Mouse (Mus musculus) B cell, adult 67 days (primary cell): Measurements from ENCODE around the gene Rab24. TPM values are rescaled to one million over a fixed set of nuclear protein-coding genes. Genes with fewer than 3 reads are reported as not detected.

Experiments
- total RNA-seq, 2 experiments: library from RNA; stranded (reverse); gene quantifications; 4 replicates each; pipeline ENCODE4 v1.2.4; 2023

Gene Rab24
- 10 to 100 TPM; 65.3 to 71.0 TPM for total RNA-seq

DNA sequence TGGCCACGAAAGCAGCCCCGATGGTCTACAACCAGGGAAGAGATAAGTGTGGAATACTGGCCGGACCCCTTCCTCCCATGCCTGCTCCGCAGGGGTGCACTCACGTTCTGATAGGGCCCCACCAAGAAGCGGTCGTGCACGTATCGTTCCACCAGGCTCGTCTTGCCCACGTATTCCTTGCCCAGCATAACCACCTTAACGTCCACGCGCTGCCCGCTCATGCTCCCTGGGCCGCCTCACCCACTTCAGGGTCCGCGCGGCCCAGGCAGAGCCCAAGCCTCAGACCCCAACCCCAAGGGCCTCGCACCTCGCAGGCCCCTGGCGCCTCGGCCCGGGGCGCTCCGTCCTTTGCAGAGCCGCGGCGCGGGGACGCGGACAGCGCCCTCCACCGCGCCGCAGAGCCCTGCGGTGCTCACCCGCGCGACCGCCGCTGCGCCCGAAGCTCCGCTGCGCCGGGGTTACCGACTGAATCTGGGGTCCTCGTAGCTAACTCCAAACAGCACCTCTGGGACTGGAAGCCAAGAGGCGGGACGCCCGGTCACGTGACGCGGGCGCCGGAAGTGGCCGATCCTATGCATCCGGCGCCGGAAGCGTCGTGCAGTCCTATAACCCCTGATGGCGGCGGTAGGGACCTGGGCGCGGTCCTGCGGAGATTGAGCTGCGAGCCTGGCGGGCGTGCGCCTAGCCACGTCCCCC is at the start of gene Rab24:
TSS of gene Rab24 (minus strand) at position 513 of the 696 bp plus-strand sequence.

GRCm38 (mm10) chr13:55369531-55370114 is 47.9 kb upstream of the Rab24 start, which contains the start of gene Rgs14:
Rgs14 (plus strand) TSS chr13:55369732.

DNA sequence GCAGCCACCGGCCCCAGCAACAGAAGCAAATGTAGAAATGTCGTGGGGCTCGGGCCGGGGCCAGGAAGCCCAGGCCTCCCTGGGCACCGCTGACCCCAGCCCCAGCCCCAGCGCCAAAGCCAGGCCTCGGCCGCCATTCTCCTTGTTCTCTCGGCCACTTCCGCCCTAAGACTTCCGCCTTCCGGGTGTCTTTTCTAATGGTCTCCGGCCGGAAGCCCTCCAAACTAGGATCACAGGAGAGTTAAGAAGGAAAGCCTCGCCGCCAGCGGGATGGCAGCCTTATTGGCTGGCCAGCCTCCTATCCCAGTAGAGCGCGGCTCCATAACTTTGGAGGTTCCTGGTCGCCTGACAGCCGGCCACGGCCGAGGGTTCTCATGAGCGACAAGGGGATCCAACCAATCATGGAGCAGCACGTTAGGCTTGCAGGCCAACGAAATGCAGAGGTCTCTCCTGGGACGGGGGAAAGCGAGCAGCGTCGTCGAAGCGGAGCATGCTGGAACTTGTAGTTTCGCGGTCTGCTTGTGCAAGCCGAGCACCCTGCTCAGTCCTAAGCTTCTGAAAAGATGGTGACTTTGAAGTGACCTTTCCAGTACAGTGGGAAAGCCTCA is 40.8 kb upstream of the Rab24 start, which contains the start of gene Lman2:
TSS of gene Lman2 (minus strand) at position 331 of the 608 bp plus-strand sequence.

GRCm38 (mm10) chr13:55329683-55330566 is 8.2 kb upstream of the Rab24 start, which contains the start of gene Mxd3:
Mxd3 (minus strand) TSS chr13:55329823.

GRCm38 (mm10) chr13:55319931-55320533 is 1.7 kb downstream of the Rab24 start, which contains the start of gene Prelid1:
Prelid1 (plus strand) TSS chr13:55320500.

Other genes with a start within 250 kb of the Rab24 start
- 10 to 100 TPM; 72.6 to 75.3 TPM for gene Uimc1, start 221.6 kb downstream of the Rab24 start, total RNA-seq
- gene Zfp346, start 216.6 kb downstream of the Rab24 start, total RNA-seq, result 10 to 100 TPM; 44.0 to 44.3 TPM
- gene Gm17617, start 188.4 kb downstream of the Rab24 start, total RNA-seq, result not detected
- gene Fgfr4, start 169.3 kb downstream of the Rab24 start, total RNA-seq, result not detected
- gene Nsd1, start 112.2 kb downstream of the Rab24 start, total RNA-seq, result 100 to 1,000 TPM; 193 to 232 TPM
- gene Prelid1, start 1.4 kb downstream of the Rab24 start, total RNA-seq, result 100 to 1,000 TPM; 145 to 150 TPM
- gene Mxd3, start 7.9 kb upstream of the Rab24 start, total RNA-seq, result 1 to 10 TPM; 1.2 to 2.2 TPM
- 100 to 1,000 TPM; 112 to 123 TPM for gene Lman2, start 40.8 kb upstream of the Rab24 start, total RNA-seq
- gene Rgs14, start 47.8 kb upstream of the Rab24 start, total RNA-seq, result 10 to 100 TPM; 74.5 to 83.7 TPM
- 1 to 10 TPM in 1 of 2 experiments, not detected in 1; 1.0 TPM for gene Slc34a1, start 76.2 kb upstream of the Rab24 start, total RNA-seq
- not detected for gene Pfn3, start 93.3 kb upstream of the Rab24 start, total RNA-seq
- 1 to 10 TPM; 1.8 to 2.1 TPM for gene F12, start 104.8 kb upstream of the Rab24 start, total RNA-seq
- gene Grk6, start 123.1 kb upstream of the Rab24 start, total RNA-seq, result 100 to 1,000 TPM; 498 to 536 TPM
- gene Prr7, start 142.3 kb upstream of the Rab24 start, total RNA-seq, result 10 to 100 TPM; 30.1 to 41.2 TPM
- gene Dbn1, start 166.2 kb upstream of the Rab24 start, total RNA-seq, result under 1 TPM in 1 of 2 experiments, not detected in 1; 0.17 TPM
- 10 to 100 TPM; 29.0 to 33.3 TPM for gene Pdlim7, start 191.7 kb upstream of the Rab24 start, total RNA-seq
- gene Dok3, start 207.3 kb upstream of the Rab24 start, total RNA-seq, result 100 to 1,000 TPM; 322 TPM
- gene Ddx41, start 214.7 kb upstream of the Rab24 start, total RNA-seq, result 100 to 1,000 TPM; 135 to 147 TPM
- 100 to 1,000 TPM; 148 to 159 TPM for gene Fam193b, start 249.2 kb upstream of the Rab24 start, total RNA-seq